Mouse (Mus musculus) embryonic facial prominence, embryonic 12.5 days (tissue): Measurements from ENCODE around the gene Foxd2. TPM values are rescaled to one million over a fixed set of nuclear protein-coding genes. Genes with fewer than 3 reads are reported as not detected.
A peak's percentile ranks its signal among the peaks of the same experiment; 100 is the strongest.

Experiments
- ATAC-seq: fragments of 200-750 bp; cut with Nextera tagmentation; 2 replicates; pipeline ENCODE4 v1.8.0; 2017; ENCODE audit not compliant: insufficient number of reproducible peaks, insufficient read depth, low FRiP score, low TSS enrichment
- H3K27ac ChIP-seq: fragments of 300-500 bp; sonication (generic); 2 replicates; pipeline ENCODE4 v1.5.1; 2016; ENCODE audit warnings: mild to moderate bottlenecking
- H3K27me3 ChIP-seq: fragments of 300-500 bp; sonication (generic); 2 replicates; pipeline ENCODE4 v1.6.1; 2016; ENCODE audit warnings: mild to moderate bottlenecking, moderate library complexity
- H3K36me3 ChIP-seq: fragments of 300-500 bp; sonication (generic); 2 replicates; pipeline ENCODE4 v1.6.1; 2016; ENCODE audit warnings: mild to moderate bottlenecking
- H3K4me1 ChIP-seq: fragments of 300-500 bp; sonication (generic); 2 replicates; pipeline ENCODE4 v1.6.1; 2016
- H3K4me2 ChIP-seq: fragments of 300-500 bp; sonication (generic); replicated peaks from 2 replicates; pipeline ENCODE4 v1.6.1; 2016; ENCODE audit warnings: mild to moderate bottlenecking, moderate library complexity
- H3K4me3 ChIP-seq: fragments of 300-500 bp; sonication (generic); 2 replicates; pipeline ENCODE4 v1.5.1; 2016; ENCODE audit warnings: mild to moderate bottlenecking
- H3K9ac ChIP-seq: fragments of 300-500 bp; sonication (generic); 2 replicates; pipeline ENCODE4 v1.6.1; 2016; ENCODE audit warnings: mild to moderate bottlenecking, moderate library complexity
- H3K9me3 ChIP-seq: fragments of 300-500 bp; sonication (generic); 2 replicates; pipeline ENCODE4 v1.6.1; 2016; ENCODE audit warnings: mild to moderate bottlenecking, moderate library complexity
- WGBS: fragments of 180-500 bp; shearing (Covaris S2); methylation state at CpG from one replicate; pipeline ENCODE4 v1.1.7; 2016; 5-methylcytosine and 5-hydroxymethylcytosine counted together
- polyA plus RNA-seq: library from polyadenylated mRNA; unstranded; fragments of >200 nt; fragmentation: Nextera tagmentation; extraction: Ambion mirVana; gene quantifications from 2 replicates; pipeline ENCODE4 v1.2.1, GENCODE M21; 2016

The Foxd2 gene
- 6.2 and 7.7 TPM in 2 replicates for polyA plus RNA-seq

GRCm38 (mm10) chr4:114908829-114909601 lies at the start of gene Foxd2:
Gene Foxd2 (minus strand): TSS chr4:114908873.
- Histone ChIP-seq H3K9ac (peak within 1 kb of the TSS; percentile 72), H3K27ac (peak within 1 kb of the TSS; percentile 88), H3K27me3 (peaks cover 90% of the 10 kb centered on the region), H3K4me3 (peak within 1 kb of the TSS; percentile 54), H3K9me3 (no peaks in the 10 kb centered on the region), H3K36me3 (no peaks in the 10 kb centered on the region), H3K4me1 (peaks cover 19% of the 10 kb centered on the region; the same call in 1 of the 2 replicates), H3K4me2 (peak within 1 kb of the TSS; percentile 74)
- ATAC-seq = peak; percentile 68
- WGBS = under 1% methylated on average over 58 of the region's 64 CpGs

- H3K4me1 ChIP-seq = no peaks in the 10 kb centered on the region
- no peaks in the 10 kb centered on the region for H3K9me3 ChIP-seq
- H3K4me2 ChIP-seq = no peak overlapping the region
- WGBS = 88% methylated on average over 2 of the region's 2 CpGs
- ATAC-seq = no peak
- no peaks in the 10 kb centered on the region for H3K27me3 ChIP-seq
- H3K4me3 ChIP-seq = no peak overlapping the region
- H3K36me3 ChIP-seq = peaks cover 22% of the 10 kb centered on the region
- no peak overlapping the region for H3K9ac ChIP-seq
- no peak overlapping the region for H3K27ac ChIP-seq
These were observed 49.6 kb upstream of the Foxd2 start for GRCm38 (mm10) chr4:114958231-114958630.

- Histone ChIP-seq H3K9ac (no peak overlapping the region), H3K27me3 (no peaks in the 10 kb centered on the region), H3K9me3 (no peaks in the 10 kb centered on the region), H3K4me2 (no peak overlapping the region), H3K36me3 (peaks cover 14% of the 10 kb centered on the region), H3K27ac (no peak overlapping the region), H3K4me3 (no peak overlapping the region), H3K4me1 (no peaks in the 10 kb centered on the region)
- no peak for ATAC-seq
These were observed 48.7 kb upstream of the Foxd2 start for GRCm38 (mm10) chr4:114957403-114957802.

GRCm38 (mm10) chr4:114953172-114953571 lies 44.5 kb upstream of the Foxd2 start:
- H3K27me3 ChIP-seq = peaks cover 4% of the 10 kb centered on the region
- H3K9me3 ChIP-seq = no peaks in the 10 kb centered on the region
- H3K4me1 ChIP-seq = no peaks in the 10 kb centered on the region
- no peaks in the 10 kb centered on the region for H3K36me3 ChIP-seq
- peak; percentile 74 for ATAC-seq
- H3K9ac ChIP-seq = no peak overlapping the region
- H3K4me3 ChIP-seq = no peak overlapping the region
- no peak overlapping the region for H3K4me2 ChIP-seq
- 76% methylated on average over 3 of the region's 3 CpGs for WGBS
- no peak overlapping the region for H3K27ac ChIP-seq

GRCm38 (mm10) chr4:114947852-114948481 lies 39.3 kb upstream of the Foxd2 start:
- WGBS = 53% methylated on average over 7 of the region's 7 CpGs
- no peak overlapping the region for H3K4me2 ChIP-seq
- no peak overlapping the region for H3K4me3 ChIP-seq
- no peak overlapping the region for H3K27ac ChIP-seq
- H3K27me3 ChIP-seq = peaks cover 36% of the 10 kb centered on the region
- no peak overlapping the region for H3K9ac ChIP-seq
- ATAC-seq = no peak
- no peaks in the 10 kb centered on the region for H3K36me3 ChIP-seq
- H3K4me1 ChIP-seq = 0 out of 2 replicates have a peak, but pooled peaks cover 5% of the 10 kb centered on the region
- H3K9me3 ChIP-seq = no peaks in the 10 kb centered on the region

- 24% methylated on average over 6 of the region's 6 CpGs for WGBS
- H3K27ac ChIP-seq = no peak overlapping the region
- no peaks in the 10 kb centered on the region for H3K36me3 ChIP-seq
- H3K27me3 ChIP-seq = peaks cover 36% of the 10 kb centered on the region
- no peak overlapping the region for H3K4me2 ChIP-seq
- ATAC-seq = peak; percentile 86
- no peaks in the 10 kb centered on the region for H3K9me3 ChIP-seq
- H3K4me3 ChIP-seq = no peak overlapping the region
- 0 out of 2 replicates have a peak, but pooled peaks cover 5% of the 10 kb centered on the region for H3K4me1 ChIP-seq
- H3K9ac ChIP-seq = no peak overlapping the region
These were observed 38.7 kb upstream of the Foxd2 start for GRCm38 (mm10) chr4:114947395-114947794.

- H3K27ac ChIP-seq = no peak overlapping the region
- 92% methylated on average over 4 of the region's 4 CpGs for WGBS
- no peaks in the 10 kb centered on the region for H3K9me3 ChIP-seq
- H3K9ac ChIP-seq = no peak overlapping the region
- H3K4me3 ChIP-seq = no peak overlapping the region
- ATAC-seq = no peak
- peaks cover 8% of the 10 kb centered on the region; the same call in 1 of the 2 replicates for H3K4me1 ChIP-seq
- H3K27me3 ChIP-seq = peaks cover 36% of the 10 kb centered on the region
- no peaks in the 10 kb centered on the region for H3K36me3 ChIP-seq
- H3K4me2 ChIP-seq = no peak overlapping the region
These were observed 37.7 kb upstream of the Foxd2 start for GRCm38 (mm10) chr4:114946416-114946815.

- Histone ChIP-seq H3K27ac (no peak overlapping the region), H3K4me1 (peaks cover 8% of the 10 kb centered on the region; the same call in 1 of the 2 replicates), H3K27me3 (peaks cover 40% of the 10 kb centered on the region), H3K4me2 (no peak overlapping the region), H3K9me3 (no peaks in the 10 kb centered on the region), H3K9ac (no peak overlapping the region), H3K4me3 (no peak overlapping the region), H3K36me3 (no peaks in the 10 kb centered on the region)
- no peak for ATAC-seq
- WGBS = 25% methylated on average over 5 of the region's 5 CpGs
These were observed 36.3 kb upstream of the Foxd2 start for GRCm38 (mm10) chr4:114945021-114945420.

GRCm38 (mm10) chr4:114942583-114942982 lies 33.9 kb upstream of the Foxd2 start:
- no peaks in the 10 kb centered on the region for H3K9me3 ChIP-seq
- no peak for ATAC-seq
- 18% methylated on average over 8 of the region's 8 CpGs for WGBS

GRCm38 (mm10) chr4:114942112-114942511 lies 33.4 kb upstream of the Foxd2 start:
- Histone ChIP-seq H3K4me2 (no peak overlapping the region), H3K9me3 (no peaks in the 10 kb centered on the region), H3K4me3 (no peak overlapping the region), H3K36me3 (no peaks in the 10 kb centered on the region), H3K27me3 (peaks cover 49% of the 10 kb centered on the region), H3K9ac (no peak overlapping the region), H3K27ac (no peak overlapping the region), H3K4me1 (peaks cover 8% of the 10 kb centered on the region; the same call in 1 of the 2 replicates)
- ATAC-seq = no peak
- whole genome bisulfite sequencing = 45% methylated on average over 4 of the region's 4 CpGs

More at GRCm38 (mm10) chr4:114942583-114942982, 33.9 kb upstream of the Foxd2 start:
- H3K4me1 ChIP-seq = peaks cover 8% of the 10 kb centered on the region; the same call in 1 of the 2 replicates
- peaks cover 50% of the 10 kb centered on the region for H3K27me3 ChIP-seq
- H3K4me2 ChIP-seq = no peak overlapping the region
- H3K36me3 ChIP-seq = no peaks in the 10 kb centered on the region
- H3K9ac ChIP-seq = no peak overlapping the region
- no peak overlapping the region for H3K4me3 ChIP-seq
- H3K27ac ChIP-seq = no peak overlapping the region

- Histone ChIP-seq H3K4me1 (peaks cover 8% of the 10 kb centered on the region; the same call in 1 of the 2 replicates), H3K9ac (no peak overlapping the region), H3K4me2 (no peak overlapping the region), H3K27me3 (peaks cover 41% of the 10 kb centered on the region), H3K9me3 (no peaks in the 10 kb centered on the region), H3K4me3 (no peak overlapping the region), H3K36me3 (no peaks in the 10 kb centered on the region), H3K27ac (no peak overlapping the region)
- ATAC-seq = no peak
- 85% methylated on average over 4 of the region's 4 CpGs for WGBS
These were observed 32.6 kb upstream of the Foxd2 start for GRCm38 (mm10) chr4:114941311-114941710.

- Histone ChIP-seq H3K27me3 (peaks cover 23% of the 10 kb centered on the region), H3K27ac (no peak overlapping the region), H3K9me3 (no peaks in the 10 kb centered on the region), H3K4me2 (no peak overlapping the region), H3K4me1 (peaks cover 7% of the 10 kb centered on the region; the same call in 1 of the 2 replicates), H3K4me3 (no peak overlapping the region), H3K9ac (no peak overlapping the region), H3K36me3 (no peaks in the 10 kb centered on the region)
- WGBS = 19% methylated on average over 3 of the region's 3 CpGs
- ATAC-seq = no peak
These were observed 29.6 kb upstream of the Foxd2 start for GRCm38 (mm10) chr4:114938248-114938647.
